Mouse (Mus musculus): ENCODE results near the gene Adra2b. TPM values are rescaled to one million over a fixed set of nuclear protein-coding genes. Genes with fewer than 3 reads are reported as not detected.

Adra2b gene
- polyA plus RNA-seq (2014; fragmentation: Illumina TruSeq; extraction: RNeasy Lipid Tissue Mini Kit (QIAGEN cat#74804); ENCODE audit: low read depth, low replicate concordance), result not detected

DNA sequence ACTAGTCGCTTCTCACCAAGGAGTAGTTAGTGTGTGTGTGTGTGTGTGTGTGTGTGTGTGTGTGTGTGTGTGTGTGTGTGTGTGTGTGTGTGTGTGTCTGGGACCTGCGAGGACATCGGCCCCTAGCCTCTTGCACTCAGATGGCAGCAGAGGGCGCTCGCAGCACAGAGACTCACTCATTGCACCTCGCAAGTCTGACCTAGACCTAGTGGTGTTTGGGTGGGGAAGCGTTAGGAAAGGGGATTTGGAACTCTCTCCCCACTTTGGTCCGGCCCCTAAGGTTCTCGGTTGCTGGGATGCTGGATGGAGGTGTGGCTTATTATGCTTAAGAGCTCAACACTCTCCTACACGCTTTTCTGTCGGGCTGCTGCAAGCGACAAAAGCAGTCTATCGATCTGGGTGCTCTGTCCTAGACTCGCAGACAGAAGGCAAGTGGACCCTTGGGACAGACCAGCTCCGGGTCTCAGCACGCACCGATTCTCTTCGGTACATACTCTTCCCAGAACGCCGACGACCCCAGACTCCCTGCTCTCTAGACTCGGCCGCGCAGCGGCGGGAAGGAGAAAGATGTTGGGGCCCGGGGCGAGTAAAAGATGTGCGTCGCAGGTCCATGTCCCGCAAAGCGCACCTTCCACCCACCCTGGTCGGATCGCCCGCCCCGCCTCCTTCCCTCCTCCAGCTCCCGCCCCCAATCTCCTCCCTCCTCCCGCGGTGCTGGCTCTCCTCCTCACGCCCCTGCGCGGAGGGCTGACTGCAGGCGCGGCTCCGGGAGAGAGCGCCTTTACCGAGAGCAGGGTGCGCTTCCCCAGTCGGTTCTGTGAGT, at the start of gene Adra2b:
Gene Adra2b (plus strand): TSS at position 750 of the 823 bp plus-strand sequence.

DNA sequence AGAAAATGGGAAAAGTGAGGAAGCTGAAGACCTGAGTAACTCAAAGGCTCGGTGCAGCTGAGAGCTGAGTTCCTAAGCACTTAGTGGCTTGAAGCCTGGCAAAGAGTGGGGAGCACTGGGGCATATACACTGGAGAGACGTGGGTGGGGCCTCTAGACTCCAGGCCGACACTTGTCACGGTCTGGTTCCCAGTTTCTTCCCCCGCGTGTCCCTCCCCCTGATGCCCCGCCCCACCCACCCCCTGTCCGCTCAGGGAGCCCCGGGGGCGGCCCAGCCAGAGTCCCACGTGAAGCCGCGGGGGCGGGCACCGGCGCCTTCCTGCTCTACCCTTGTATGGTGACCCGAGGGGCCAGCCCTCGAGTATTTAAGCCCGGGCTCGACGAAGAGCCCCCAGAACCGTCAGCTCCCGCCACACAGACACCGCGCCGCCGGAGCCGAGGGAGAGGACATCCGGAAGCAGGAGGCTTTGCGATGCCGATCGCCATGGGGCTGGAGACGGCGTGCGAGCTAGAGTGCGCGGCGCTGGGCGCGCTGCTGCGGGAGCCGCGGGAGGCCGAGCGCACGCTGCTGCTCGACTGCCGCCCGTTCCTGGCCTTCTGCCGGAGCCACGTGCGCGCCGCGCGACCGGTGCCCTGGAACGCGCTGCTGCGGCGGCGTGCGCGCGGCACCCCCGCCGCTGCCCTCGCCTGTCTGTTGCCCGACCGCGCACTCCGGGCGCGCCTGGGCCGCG, 27.1 kb upstream of the Adra2b start, which contains the start of gene Dusp2:
Gene Dusp2 (plus strand): TSS at position 393 of the 730 bp plus-strand sequence.

DNA sequence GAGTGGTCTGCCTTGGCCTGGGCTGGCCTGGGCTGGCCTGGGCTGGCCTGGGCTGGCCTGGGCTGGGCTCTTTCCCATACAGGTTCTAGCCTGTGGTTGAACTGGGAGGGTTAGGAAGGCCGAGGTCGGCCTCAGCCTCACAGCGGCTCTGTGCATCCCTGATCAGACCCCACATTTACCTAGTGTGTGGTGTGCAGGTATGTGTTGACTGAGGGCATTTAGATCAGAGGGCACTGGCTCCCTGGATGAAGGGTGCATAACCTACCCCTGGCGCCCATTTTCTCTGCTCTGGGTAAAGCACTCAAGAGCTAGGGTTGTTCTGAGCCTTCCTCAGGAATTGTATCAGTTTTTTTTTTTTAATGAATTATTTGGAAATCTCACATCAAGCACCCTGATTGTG, 24.6 kb upstream of the Adra2b start, which contains the start of gene Astl:
Gene Astl (plus strand): TSS at position 224 of the 400 bp plus-strand sequence.

Other genes starting within 250 kb of the Adra2b start
- gene Ncaph, start 229.3 kb upstream of the Adra2b start, polyA plus RNA-seq (2014; fragmentation: Illumina TruSeq; extraction: RNeasy Lipid Tissue Mini Kit (QIAGEN cat#74804); ENCODE audit: low read depth, low replicate concordance), result 12.3 TPM
- 1.2 TPM for gene Itpripl1, start 219.8 kb upstream of the Adra2b start, polyA plus RNA-seq (2014; fragmentation: Illumina TruSeq; extraction: RNeasy Lipid Tissue Mini Kit (QIAGEN cat#74804); ENCODE audit: low read depth, low replicate concordance)
- gene 1810024B03Rik, start 154.9 kb upstream of the Adra2b start, polyA plus RNA-seq (2014; fragmentation: Illumina TruSeq; extraction: RNeasy Lipid Tissue Mini Kit (QIAGEN cat#74804); ENCODE audit: low read depth, low replicate concordance), result 1.4 TPM
- 27.1 TPM for gene Snrnp200, start 154.8 kb upstream of the Adra2b start, polyA plus RNA-seq (2014; fragmentation: Illumina TruSeq; extraction: RNeasy Lipid Tissue Mini Kit (QIAGEN cat#74804); ENCODE audit: low read depth, low replicate concordance)
- 24.5 TPM for gene Ciao1, start 115.4 kb upstream of the Adra2b start, polyA plus RNA-seq (2014; fragmentation: Illumina TruSeq; extraction: RNeasy Lipid Tissue Mini Kit (QIAGEN cat#74804); ENCODE audit: low read depth, low replicate concordance)
- gene Tmem127, start 115.3 kb upstream of the Adra2b start, polyA plus RNA-seq (2014; fragmentation: Illumina TruSeq; extraction: RNeasy Lipid Tissue Mini Kit (QIAGEN cat#74804); ENCODE audit: low read depth, low replicate concordance), result 73.6 TPM
- 145 TPM for gene Stard7, start 93.0 kb upstream of the Adra2b start, polyA plus RNA-seq (2014; fragmentation: Illumina TruSeq; extraction: RNeasy Lipid Tissue Mini Kit (QIAGEN cat#74804); ENCODE audit: low read depth, low replicate concordance)
- gene Dusp2, start 27.0 kb upstream of the Adra2b start, polyA plus RNA-seq (2014; fragmentation: Illumina TruSeq; extraction: RNeasy Lipid Tissue Mini Kit (QIAGEN cat#74804); ENCODE audit: low read depth, low replicate concordance), result 0.41 TPM
- gene Astl, start 24.6 kb upstream of the Adra2b start, polyA plus RNA-seq (2014; fragmentation: Illumina TruSeq; extraction: RNeasy Lipid Tissue Mini Kit (QIAGEN cat#74804); ENCODE audit: low read depth, low replicate concordance), result not detected
- not detected for gene Gpat2, start 62.0 kb downstream of the Adra2b start, polyA plus RNA-seq (2014; fragmentation: Illumina TruSeq; extraction: RNeasy Lipid Tissue Mini Kit (QIAGEN cat#74804); ENCODE audit: low read depth, low replicate concordance)
- gene Fahd2a, start 81.4 kb downstream of the Adra2b start, polyA plus RNA-seq (2014; fragmentation: Illumina TruSeq; extraction: RNeasy Lipid Tissue Mini Kit (QIAGEN cat#74804); ENCODE audit: low read depth, low replicate concordance), result 6.5 TPM
- gene Kcnip3, start 158.9 kb downstream of the Adra2b start, polyA plus RNA-seq (2014; fragmentation: Illumina TruSeq; extraction: RNeasy Lipid Tissue Mini Kit (QIAGEN cat#74804); ENCODE audit: low read depth, low replicate concordance), result 0.69 TPM
- gene Prom2, start 178.3 kb downstream of the Adra2b start, polyA plus RNA-seq (2014; fragmentation: Illumina TruSeq; extraction: RNeasy Lipid Tissue Mini Kit (QIAGEN cat#74804); ENCODE audit: low read depth, low replicate concordance), result not detected
- 5.2 TPM for gene Zfp661, start 223.9 kb downstream of the Adra2b start, polyA plus RNA-seq (2014; fragmentation: Illumina TruSeq; extraction: RNeasy Lipid Tissue Mini Kit (QIAGEN cat#74804); ENCODE audit: low read depth, low replicate concordance)
- 18.4 TPM for gene Mrps5, start 224.0 kb downstream of the Adra2b start, polyA plus RNA-seq (2014; fragmentation: Illumina TruSeq; extraction: RNeasy Lipid Tissue Mini Kit (QIAGEN cat#74804); ENCODE audit: low read depth, low replicate concordance)